Mouse (Mus musculus): ENCODE data around the gene Nck2.

Nck2 gene

GRCm38 (mm10) chr1:43574793-43575304 lies 130.5 kb downstream of the Nck2 start:
- in situ Hi-C loops (cut with MboI, MseI), result no loop called here

DNA sequence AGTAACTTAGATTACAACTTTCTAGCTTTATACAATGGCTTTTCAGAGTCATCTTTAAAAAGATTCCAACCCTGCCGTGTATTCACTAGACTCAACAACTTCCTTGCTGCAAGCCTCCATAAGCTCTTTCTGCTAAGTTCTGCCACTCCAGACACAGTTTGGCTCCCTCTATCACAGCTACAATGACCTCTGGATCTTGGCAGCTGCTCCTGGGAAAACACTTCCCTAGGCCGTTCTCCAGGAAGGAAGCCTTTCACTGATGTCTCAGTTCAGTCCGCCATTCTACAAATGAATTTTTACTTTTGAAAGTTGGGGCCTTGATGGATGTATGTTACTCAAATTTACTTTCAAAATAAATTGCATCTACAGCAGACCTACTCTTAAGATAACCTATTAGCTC lies 133.0 kb downstream of the Nck2 start:
- in situ Hi-C loops (cut with MboI, MseI), result no loop called here

DNA sequence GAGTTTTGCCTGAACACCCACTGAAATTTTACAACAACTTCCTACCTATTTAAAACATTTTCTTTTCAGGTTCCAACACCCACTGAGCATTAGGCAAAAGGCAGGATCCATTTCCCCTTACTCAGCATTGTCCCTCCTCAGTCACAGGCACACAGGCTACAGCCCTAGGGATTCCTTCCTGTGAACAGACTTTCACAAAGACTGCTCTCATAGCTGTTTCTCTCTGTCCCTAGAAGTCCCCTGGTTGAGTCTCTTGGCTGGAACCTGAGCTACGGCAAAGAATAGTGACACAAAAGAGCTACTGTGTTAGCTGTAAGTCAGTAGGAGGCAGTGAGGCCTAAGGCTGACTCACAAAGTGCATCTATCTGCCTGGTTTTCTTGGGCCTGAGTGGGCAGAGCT lies 139.2 kb downstream of the Nck2 start:
- in situ Hi-C loops (cut with MboI, MseI), result no loop called here

- in situ Hi-C loops (cut with MboI, MseI), result no loop called here
Observed at GRCm38 (mm10) chr1:43589001-43589400, 144.6 kb downstream of the Nck2 start.

DNA sequence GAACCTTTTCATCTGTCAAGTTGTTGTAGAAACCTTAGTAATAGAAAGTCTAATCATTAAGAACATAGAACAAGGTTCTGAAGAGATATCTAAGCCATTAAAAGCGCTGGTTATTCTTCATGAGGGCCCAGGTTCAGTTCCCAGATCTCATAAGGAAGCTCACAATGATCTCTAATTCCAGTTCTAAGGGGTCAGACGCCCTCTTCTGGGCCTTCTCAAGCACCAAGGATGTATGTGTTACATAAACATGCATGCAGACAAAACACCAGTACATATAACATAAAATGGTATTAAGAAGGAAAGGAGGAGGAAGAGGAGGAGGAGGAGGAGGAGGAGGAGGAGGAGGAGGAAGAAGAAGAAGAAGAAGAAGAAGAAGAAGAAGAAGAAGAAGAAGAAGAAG lies 145.5 kb downstream of the Nck2 start:
- in situ Hi-C loops (cut with MboI, MseI), result no loop called here

GRCm38 (mm10) chr1:43590727-43591126 lies 146.3 kb downstream of the Nck2 start:
- in situ Hi-C loops (cut with MboI, MseI), result no loop called here

DNA sequence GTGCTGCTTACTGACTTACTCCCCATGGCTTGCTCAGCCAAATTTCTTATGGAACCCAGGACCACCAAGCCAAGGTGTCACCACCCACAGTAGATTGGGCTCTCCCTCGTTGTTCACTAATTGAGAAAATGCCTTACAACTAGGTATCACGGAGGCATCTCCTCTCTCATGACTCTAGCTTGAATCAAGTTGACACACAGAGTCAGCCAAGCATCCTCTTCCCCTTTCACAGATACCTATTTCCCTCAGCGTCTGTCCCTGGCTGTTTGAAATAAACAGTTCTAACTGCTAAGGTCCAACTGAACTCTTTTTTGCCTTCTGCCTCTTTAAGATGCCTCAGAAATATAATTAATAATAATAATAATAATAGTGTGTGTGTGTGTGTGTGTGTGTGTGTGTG lies 148.7 kb downstream of the Nck2 start:
- in situ Hi-C loops (cut with MboI, MseI), result no loop called here

DNA sequence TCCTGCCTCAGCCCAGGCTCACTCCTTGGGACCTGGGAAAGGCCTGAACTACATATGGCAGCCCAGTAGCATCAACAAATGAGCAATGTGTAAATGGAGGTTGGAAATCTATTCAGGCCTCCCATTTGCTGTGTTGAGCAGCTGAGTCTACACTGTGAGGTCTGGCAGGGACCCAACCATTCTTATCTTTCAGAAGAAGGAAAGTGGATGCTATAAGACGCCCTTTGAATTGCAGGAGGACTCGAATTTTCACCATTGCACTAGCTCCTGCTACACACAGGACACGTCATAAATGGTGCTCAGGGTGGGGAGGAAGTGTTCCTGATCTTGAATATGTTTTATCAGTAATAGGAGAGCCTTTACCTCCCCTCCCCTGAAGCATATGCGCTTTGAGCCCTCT lies 150.4 kb downstream of the Nck2 start:
- in situ Hi-C loops (cut with MboI, MseI), result no loop called here

- in situ Hi-C loops (cut with MboI, MseI), result no loop called here
Observed at GRCm38 (mm10) chr1:43597731-43598130, 153.4 kb downstream of the Nck2 start.

DNA sequence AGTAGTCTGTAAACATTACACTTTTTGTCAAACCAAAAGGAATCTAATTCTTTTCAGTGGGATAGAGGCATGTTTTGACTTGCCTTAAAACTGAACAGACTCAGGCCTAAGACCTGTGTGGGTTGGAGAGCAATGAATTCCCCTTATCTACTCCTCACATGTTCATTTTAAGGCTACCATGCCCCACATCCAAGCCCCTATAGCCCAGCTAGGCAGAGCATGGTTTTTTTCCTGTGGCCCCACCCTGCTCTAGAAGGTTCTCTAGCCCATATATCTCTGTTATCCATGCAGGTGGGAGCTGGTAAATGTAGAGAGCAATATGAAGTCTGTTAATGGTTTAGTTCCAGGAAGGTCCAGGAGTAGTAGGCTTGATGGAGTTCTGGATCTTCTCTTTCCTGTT lies 155.1 kb downstream of the Nck2 start:
- in situ Hi-C loops (cut with MboI, MseI), result no loop called here

DNA sequence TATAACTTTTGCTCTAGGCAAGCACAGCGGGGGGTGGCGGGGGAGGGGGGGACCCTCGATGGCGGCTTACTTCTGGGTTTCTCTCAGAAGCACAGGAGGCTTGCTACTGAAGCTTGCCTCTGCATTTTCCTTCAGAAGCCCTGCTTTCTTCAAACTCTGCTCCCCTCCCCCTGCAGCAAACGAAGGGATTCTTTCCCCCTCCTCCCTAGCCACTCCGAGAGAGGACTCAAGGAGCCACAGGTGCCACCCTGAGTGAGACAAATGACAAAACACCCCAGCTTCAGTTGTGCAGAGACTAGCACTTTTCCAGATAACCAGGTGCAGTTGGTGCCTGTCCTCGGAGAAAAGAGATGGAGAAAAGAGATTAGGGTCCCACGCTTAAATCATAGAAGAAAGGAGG lies 156.7 kb downstream of the Nck2 start:
- in situ Hi-C loops (cut with MboI, MseI), result no loop called here

GRCm38 (mm10) chr1:43615948-43616347 lies 171.6 kb downstream of the Nck2 start:
- in situ Hi-C loops (cut with MboI, MseI), result no loop called here

Measured in regulatory T cell (primary cell).